Mouse (Mus musculus) E14TG2a.4 (cell line): Measurements from ENCODE around the gene Card11.
A peak's percentile ranks its signal among the peaks of the same experiment; 100 is the strongest.

ENCODE experiments used
- H3K27me3 ChIP-seq: 2 replicates; pipeline ENCODE4 v1.6.1; 2014; ENCODE audit warnings: low read length, control low read depth; ENCODE audit not compliant: insufficient read depth
- H3K36me3 ChIP-seq: 2 replicates; pipeline ENCODE4 v1.6.1; 2014; ENCODE audit warnings: low read length, control low read depth; ENCODE audit not compliant: insufficient read depth
- H3K4me1 ChIP-seq: replicated peaks from 2 replicates; pipeline ENCODE4 v1.6.1; 2014; ENCODE audit warnings: low read depth, low read length, control low read depth
- H3K4me3 ChIP-seq: replicated peaks from 2 replicates; pipeline ENCODE4 v1.5.1; 2014; ENCODE audit warnings: mild to moderate bottlenecking, low read length
- H3K9me3 ChIP-seq: 2 replicates; pipeline ENCODE4 v1.6.1; 2014; ENCODE audit warnings: low read length, control low read depth
- CTCF ChIP-seq: conservative IDR thresholded peaks from 2 replicates; pipeline ENCODE4 v1.5.1; 2014; ENCODE audit warnings: low read length
- NANOG ChIP-seq: IDR thresholded peaks from 2 replicates; pipeline ENCODE4 v1.6.1; 2014; ENCODE audit warnings: borderline replicate concordance, low read length, mixed read lengths
- POU5F1 ChIP-seq: IDR thresholded peaks from 2 replicates; pipeline ENCODE4 v1.6.1; 2014; ENCODE audit warnings: low read length, borderline replicate concordance

Gene Card11

DNA sequence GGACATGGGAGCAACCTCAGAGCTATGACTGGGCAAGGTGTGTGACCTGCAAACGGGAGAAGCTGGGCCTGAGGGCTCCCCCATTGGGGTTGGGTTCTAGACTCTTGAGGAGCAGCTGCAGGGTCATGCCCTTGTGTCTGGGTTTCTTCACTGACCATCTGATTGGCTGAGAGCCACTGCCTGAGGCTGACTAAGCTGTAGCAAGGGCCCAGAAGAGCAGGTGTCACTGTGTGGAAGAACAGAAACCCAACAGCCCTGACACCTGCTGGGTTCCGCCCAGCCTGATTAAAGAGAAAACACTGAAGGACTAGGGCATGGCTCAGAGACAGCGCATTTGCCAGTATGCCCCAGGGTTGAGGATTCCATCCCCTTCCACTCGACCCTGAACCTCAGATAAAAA, 118.0 kb downstream of the Card11 start:
- H3K9me3 ChIP-seq, result peaks cover 11% of the 10 kb centered on the region
- no peak for TF ChIP-seq POU5F1
- no peak for TF ChIP-seq NANOG
- TF ChIP-seq CTCF, result no peak

DNA sequence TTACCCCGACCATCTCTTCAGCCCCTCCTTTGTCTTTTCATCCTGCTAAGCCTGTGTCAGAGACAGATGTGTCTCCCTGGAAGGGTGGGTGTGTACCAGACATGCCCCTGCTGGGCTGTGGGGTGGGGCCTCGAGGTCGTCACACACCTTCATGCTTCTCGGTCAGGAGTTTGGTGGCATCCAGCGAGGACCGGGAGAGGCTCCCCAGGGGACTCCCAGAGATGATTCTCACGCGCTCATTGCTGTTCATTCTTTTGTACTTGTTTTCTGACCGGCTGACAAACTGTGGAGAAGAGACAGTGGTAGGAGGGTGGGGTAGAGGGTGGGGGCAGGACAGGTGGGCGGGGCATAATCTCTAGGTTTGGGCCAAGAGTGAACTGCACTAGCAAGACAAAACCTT, 120.2 kb downstream of the Card11 start:
- peaks cover 8% of the 10 kb centered on the region for H3K9me3 ChIP-seq
- TF ChIP-seq POU5F1 (no peak), CTCF (no peak), NANOG (no peak)
- H3K4me1 ChIP-seq, result peaks cover 52% of the 10 kb centered on the region
- H3K4me3 ChIP-seq, result 0 out of 2 replicates have a peak overlapping the region, but pooled peaks have one; percentile 21
- no peaks in the 10 kb centered on the region for H3K36me3 ChIP-seq
- peaks cover 26% of the 10 kb centered on the region for H3K27me3 ChIP-seq

More for the DNA sequence above, 118.0 kb downstream of the Card11 start:
- Histone ChIP-seq H3K27me3 (peaks cover 35% of the 10 kb centered on the region), H3K4me1 (peaks cover 56% of the 10 kb centered on the region), H3K36me3 (no peaks in the 10 kb centered on the region), H3K4me3 (0 out of 2 replicates have a peak overlapping the region, but pooled peaks have one; percentile 4)

DNA sequence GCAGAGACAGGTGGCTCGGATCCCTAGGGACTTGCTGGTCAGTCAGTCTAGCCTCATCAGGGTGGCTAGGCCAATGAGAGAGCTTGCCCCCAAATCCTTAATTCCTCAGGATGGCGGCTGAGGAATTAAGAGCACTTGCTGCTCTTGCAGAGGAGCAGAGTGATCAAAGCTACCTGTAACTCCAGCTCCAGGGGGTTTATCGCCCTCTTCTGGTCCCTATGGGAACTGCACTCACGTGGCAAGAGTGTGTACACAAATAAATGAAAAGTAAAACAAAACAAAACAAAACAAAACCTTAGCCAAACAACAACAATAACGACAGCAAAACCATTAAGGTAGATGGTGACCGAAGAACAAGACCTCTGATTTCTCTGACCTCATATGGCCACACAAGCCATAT, 121.7 kb downstream of the Card11 start:
- TF ChIP-seq NANOG (no peak), CTCF (peak; percentile 97)
- Histone ChIP-seq H3K9me3 (peaks cover 5% of the 10 kb centered on the region), H3K4me1 (peaks cover 48% of the 10 kb centered on the region), H3K36me3 (no peaks in the 10 kb centered on the region), H3K4me3 (no peak overlapping the region), H3K27me3 (peaks cover 38% of the 10 kb centered on the region)

DNA sequence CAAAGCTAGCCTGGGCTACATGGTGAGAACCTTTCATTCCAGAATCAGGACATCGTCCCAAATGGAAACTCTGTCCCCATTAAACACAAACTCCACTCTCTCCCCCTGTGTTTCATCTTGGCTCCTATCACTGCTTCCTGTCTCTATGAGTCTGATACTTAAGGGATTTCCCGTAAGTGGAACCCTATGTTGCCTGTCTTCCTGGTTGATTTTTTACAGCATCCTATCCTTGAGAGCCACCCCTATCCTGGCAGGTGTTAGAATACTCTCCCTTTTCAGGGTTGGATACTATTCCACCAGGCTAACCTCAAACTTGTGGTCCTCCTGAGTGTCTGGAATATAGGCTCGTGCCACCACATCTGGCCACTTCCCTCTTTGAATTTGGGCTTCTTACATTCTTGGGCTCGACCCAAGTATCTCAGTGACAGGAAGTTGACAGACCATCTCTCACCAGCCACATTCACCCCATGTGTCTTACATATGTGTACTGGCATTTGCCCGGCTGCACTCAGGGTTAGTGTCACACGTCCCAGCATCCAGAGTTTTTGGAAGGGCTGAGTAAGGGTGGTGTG, 126.6 kb downstream of the Card11 start:
- TF ChIP-seq NANOG (no peak), POU5F1 (no peak), CTCF (no peak)

DNA sequence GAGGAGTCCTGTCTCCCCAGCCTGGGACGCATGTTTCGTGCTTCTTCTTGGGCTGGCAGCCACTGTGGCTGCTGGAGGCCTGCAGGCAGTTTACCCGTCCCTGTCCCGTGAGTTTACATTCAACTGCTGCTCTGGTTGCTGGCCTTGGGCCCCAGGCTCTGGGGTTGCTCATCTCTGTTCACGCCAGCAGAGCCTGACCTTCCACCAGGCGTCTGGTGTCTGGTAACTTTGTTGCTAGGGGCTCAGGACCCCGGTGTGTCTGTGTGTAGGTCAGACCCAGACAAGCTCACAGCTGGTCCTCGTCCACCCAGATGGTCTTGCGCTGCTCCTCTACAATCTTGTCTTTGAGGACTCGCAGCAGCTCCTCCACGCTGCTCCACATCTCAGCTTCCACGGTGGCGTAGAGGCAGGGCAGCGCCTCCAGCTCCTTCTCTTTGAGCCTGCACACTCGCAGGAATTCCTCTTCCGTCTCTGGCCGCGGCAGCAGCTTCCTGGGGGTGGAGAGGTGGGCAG, 127.3 kb downstream of the Card11 start:
- TF ChIP-seq POU5F1 (no peak), CTCF (no peak), NANOG (no peak)
- peaks cover 34% of the 10 kb centered on the region for H3K27me3 ChIP-seq
- peaks cover 34% of the 10 kb centered on the region for H3K4me1 ChIP-seq
- H3K36me3 ChIP-seq, result no peaks in the 10 kb centered on the region
- no peaks in the 10 kb centered on the region for H3K9me3 ChIP-seq
- H3K4me3 ChIP-seq, result peak overlapping the region; percentile 58

More for the DNA sequence above, 126.6 kb downstream of the Card11 start:
- H3K4me1 ChIP-seq, result peaks cover 40% of the 10 kb centered on the region
- H3K9me3 ChIP-seq, result no peaks in the 10 kb centered on the region
- H3K4me3 ChIP-seq, result no peak overlapping the region
- no peaks in the 10 kb centered on the region for H3K36me3 ChIP-seq
- H3K27me3 ChIP-seq, result peaks cover 34% of the 10 kb centered on the region

DNA sequence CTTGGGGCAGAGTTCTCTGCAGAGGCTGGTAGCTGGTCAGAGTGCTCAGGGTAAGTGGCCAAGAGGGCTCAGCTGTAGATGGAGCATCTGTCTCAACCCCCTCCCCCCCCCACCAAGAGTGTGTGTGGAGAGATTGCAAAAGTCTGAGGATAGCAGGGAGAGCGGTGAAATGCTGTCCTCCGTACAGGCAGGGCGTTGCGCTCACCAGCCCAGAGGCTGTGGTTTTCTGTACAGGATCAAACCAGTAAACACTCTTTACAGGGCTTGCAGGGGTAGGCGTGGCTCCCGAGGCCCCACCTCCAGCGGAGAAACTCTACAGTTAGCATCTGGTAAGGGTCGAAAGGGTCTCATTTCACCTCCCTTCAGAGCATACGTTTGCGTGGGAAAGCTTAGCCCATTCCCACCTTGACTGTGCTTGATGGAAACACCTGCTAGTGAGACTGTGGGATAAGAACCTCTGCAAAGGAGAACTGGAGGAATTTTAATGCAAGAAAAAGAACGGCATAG, 127.8 kb downstream of the Card11 start:
- TF ChIP-seq CTCF, result no peak
- Histone ChIP-seq H3K4me3 (peak overlapping the region; percentile 58; the same call in 1 of the 2 replicates), H3K36me3 (no peaks in the 10 kb centered on the region), H3K4me1 (peaks cover 32% of the 10 kb centered on the region), H3K9me3 (no peaks in the 10 kb centered on the region), H3K27me3 (peaks cover 34% of the 10 kb centered on the region)

DNA sequence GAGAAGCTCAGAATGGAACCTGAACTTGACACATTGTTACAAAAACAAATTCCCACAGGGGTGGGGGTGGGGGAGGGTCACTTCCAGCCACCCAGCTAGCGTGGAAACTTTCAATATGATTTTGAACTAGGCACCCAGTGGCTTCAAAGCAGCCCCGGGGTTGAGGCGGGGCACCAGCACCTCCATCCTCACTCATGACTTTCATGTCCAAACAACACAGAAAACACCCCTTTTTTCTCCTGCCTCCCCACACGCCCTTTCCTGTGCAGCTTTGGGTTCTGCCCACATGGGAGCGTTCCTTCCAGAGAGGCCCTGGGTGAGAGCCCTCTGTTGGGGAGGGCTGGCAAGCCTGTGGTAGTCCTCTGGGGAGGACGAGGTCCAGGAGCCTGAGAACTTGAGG, 129.1 kb downstream of the Card11 start:
- Histone ChIP-seq H3K36me3 (no peaks in the 10 kb centered on the region), H3K4me1 (peaks cover 32% of the 10 kb centered on the region), H3K9me3 (no peaks in the 10 kb centered on the region), H3K4me3 (no peak overlapping the region), H3K27me3 (peaks cover 30% of the 10 kb centered on the region)
- TF ChIP-seq POU5F1 (no peak), CTCF (no peak), NANOG (no peak)

DNA sequence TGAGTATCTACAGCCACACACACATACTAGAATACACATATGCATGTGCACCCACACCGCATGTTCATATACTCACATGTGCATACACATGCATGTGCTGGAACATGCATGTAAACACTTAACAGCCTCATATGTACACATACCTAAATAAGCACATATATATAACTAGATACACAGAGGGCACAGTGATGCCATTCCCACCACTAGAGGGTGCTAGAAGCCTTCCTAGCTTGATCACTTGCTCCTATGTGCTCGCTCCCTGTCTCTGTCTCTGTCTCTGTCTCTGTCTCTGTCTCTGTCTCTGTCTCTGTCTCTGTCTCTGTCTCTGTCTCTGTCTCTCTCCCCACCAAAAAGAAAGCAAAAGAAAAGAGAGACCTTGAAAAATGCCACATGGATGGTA, 131.3 kb downstream of the Card11 start:
- H3K36me3 ChIP-seq, result no peaks in the 10 kb centered on the region
- H3K27me3 ChIP-seq, result peaks cover 19% of the 10 kb centered on the region
- no peak overlapping the region for H3K4me3 ChIP-seq
- TF ChIP-seq CTCF (peak; percentile 76), POU5F1 (no peak), NANOG (no peak)
- peaks cover 32% of the 10 kb centered on the region for H3K4me1 ChIP-seq
- H3K9me3 ChIP-seq, result no peaks in the 10 kb centered on the region

DNA sequence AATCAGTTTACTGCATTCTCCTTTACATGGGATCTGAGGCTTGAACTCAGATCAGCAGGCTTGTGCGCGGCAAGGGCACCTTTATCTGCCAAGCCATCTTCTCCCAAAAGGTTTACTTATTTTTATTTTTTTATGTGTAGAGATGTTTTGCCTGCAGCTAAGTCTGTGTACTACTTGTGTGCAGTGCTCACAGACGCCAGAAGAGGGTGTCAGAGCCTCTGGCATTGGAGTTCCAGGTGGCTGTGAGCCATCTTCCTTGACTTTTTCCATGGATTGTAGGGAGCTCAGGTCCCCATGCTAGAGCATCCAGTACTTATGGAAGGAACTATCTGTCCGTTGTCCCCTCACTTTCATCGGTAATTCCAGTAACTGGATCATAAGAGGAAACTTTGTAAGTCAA, 140.7 kb downstream of the Card11 start:
- TF ChIP-seq CTCF, result peak; percentile 39
- TF ChIP-seq POU5F1, result no peak
- TF ChIP-seq NANOG, result no peak
- Histone ChIP-seq H3K36me3 (no peaks in the 10 kb centered on the region), H3K9me3 (no peaks in the 10 kb centered on the region), H3K27me3 (no peaks in the 10 kb centered on the region), H3K4me3 (no peak overlapping the region), H3K4me1 (no peaks in the 10 kb centered on the region)
